Mouse (Mus musculus): ENCODE measurements at regions not wholly inside any gene's neighbourhood (a gene's known extent, or its start where the extent isn't known, plus 50 kb on each side); places are given as distances from the start of the nearest gene placed in this dataset. TPM values are rescaled to one million over a fixed set of nuclear protein-coding genes. Genes with fewer than 3 reads are reported as not detected.

GRCm38 (mm10) chr3:134146373-134147224, 89.7 kb upstream of the Cxxc4 start:
- 0 out of 2 replicates have a peak overlapping the region, but pooled peaks have one; percentile 16 for H3K27ac ChIP-seq (ENCODE audit: low read depth)
- peak; percentile 71 for DNase-seq (ENCODE audit: low spot score)
- WGBS = 16% methylated on average over 14 of the region's 14 CpGs
- H3K27me3 ChIP-seq (replicated peaks; ENCODE audit: control insufficient read depth, insufficient read depth, low read length) = no peaks in the 10 kb centered on the region
- H3K9me3 ChIP-seq (ENCODE audit: control insufficient read depth, low read length) = no peaks in the 10 kb centered on the region
- peak overlapping the region; percentile 49 for H3K4me2 ChIP-seq (ENCODE audit: low read length)
- H3K4me3 ChIP-seq (ENCODE audit: low read depth, low read length) = peak overlapping the region; percentile 24
- peaks cover 9% of the 10 kb centered on the region; the same call in 1 of the 2 replicates for H3K4me1 ChIP-seq (replicated peaks; ENCODE audit: control insufficient read depth, insufficient read depth, low read length)
- peak overlapping the region; percentile 29; the same call in 1 of the 2 replicates for H3K9ac ChIP-seq (ENCODE audit: low read length)
- ATAC-seq (replicated peaks; ENCODE audit: low FRiP score, low TSS enrichment, low read depth) = peak; percentile 82
- no peaks in the 10 kb centered on the region for H3K36me3 ChIP-seq (ENCODE audit: control insufficient read depth, insufficient read depth, low read length)

GRCm38 (mm10) chr3:134162288-134162687, 74.0 kb upstream of the Cxxc4 start:
- no peaks in the 10 kb centered on the region for H3K4me1 ChIP-seq (replicated peaks; ENCODE audit: control insufficient read depth, insufficient read depth, low read length)
- ATAC-seq (replicated peaks; ENCODE audit: low FRiP score, low TSS enrichment, low read depth) (no peak), DNase-seq (ENCODE audit: low spot score) (no peak)
- H3K9me3 ChIP-seq (ENCODE audit: control insufficient read depth, low read length) = no peaks in the 10 kb centered on the region
- H3K9ac ChIP-seq (ENCODE audit: low read length) = no peak overlapping the region
- no peak overlapping the region for H3K4me3 ChIP-seq (ENCODE audit: low read depth, low read length)
- H3K27me3 ChIP-seq (replicated peaks; ENCODE audit: control insufficient read depth, insufficient read depth, low read length) = no peaks in the 10 kb centered on the region
- no peak overlapping the region for H3K4me2 ChIP-seq (ENCODE audit: low read length)
- H3K36me3 ChIP-seq (ENCODE audit: control insufficient read depth, insufficient read depth, low read length) = no peaks in the 10 kb centered on the region
- H3K27ac ChIP-seq (ENCODE audit: low read depth) = no peak overlapping the region
- 83% methylated on average over 5 of the region's 5 CpGs for WGBS

DNA sequence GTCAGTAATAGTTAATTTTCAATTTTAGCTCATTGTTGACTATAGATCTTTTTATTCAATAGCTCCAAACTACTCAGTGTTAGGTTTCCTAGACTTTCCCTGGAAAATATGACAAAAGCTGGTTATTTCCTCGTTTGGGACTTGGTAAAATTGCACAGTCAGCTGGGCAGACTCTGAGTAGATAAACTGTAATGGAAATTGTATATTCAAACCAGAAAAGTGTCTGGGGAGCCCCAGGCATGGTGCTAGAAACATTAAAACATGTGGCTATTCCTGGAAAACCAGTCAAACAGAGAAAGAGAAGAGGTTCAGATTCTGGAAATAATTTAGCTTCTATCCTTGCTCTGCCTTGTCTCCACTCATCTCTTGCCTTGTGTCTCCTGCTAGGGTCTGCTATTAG, 66.4 kb upstream of the Cxxc4 start:
- Histone ChIP-seq H3K9ac (ENCODE audit: low read length) (no peak overlapping the region), H3K4me3 (ENCODE audit: low read depth, low read length) (no peak overlapping the region), H3K27ac (ENCODE audit: low read depth) (no peak overlapping the region), H3K27me3 (replicated peaks; ENCODE audit: control insufficient read depth, insufficient read depth, low read length) (no peaks in the 10 kb centered on the region), H3K9me3 (ENCODE audit: control insufficient read depth, low read length) (no peaks in the 10 kb centered on the region), H3K36me3 (ENCODE audit: control insufficient read depth, insufficient read depth, low read length) (no peaks in the 10 kb centered on the region), H3K4me2 (ENCODE audit: low read length) (no peak overlapping the region), H3K4me1 (replicated peaks; ENCODE audit: control insufficient read depth, insufficient read depth, low read length) (no peaks in the 10 kb centered on the region)
- no peak for DNase-seq (ENCODE audit: low spot score)
- ATAC-seq (replicated peaks; ENCODE audit: low FRiP score, low TSS enrichment, low read depth) = no peak
- WGBS = 33% methylated on average over 1 of the region's 1 CpGs

GRCm38 (mm10) chr3:134172357-134172756, 63.9 kb upstream of the Cxxc4 start:
- WGBS = 27% methylated on average over 3 of the region's 3 CpGs
- ATAC-seq (replicated peaks; ENCODE audit: low FRiP score, low TSS enrichment, low read depth) (no peak), DNase-seq (ENCODE audit: low spot score) (no peak)
- no peak overlapping the region for H3K4me3 ChIP-seq (ENCODE audit: low read depth, low read length)
- H3K4me1 ChIP-seq (replicated peaks; ENCODE audit: control insufficient read depth, insufficient read depth, low read length) = no peaks in the 10 kb centered on the region
- no peaks in the 10 kb centered on the region for H3K36me3 ChIP-seq (ENCODE audit: control insufficient read depth, insufficient read depth, low read length)
- H3K27me3 ChIP-seq (replicated peaks; ENCODE audit: control insufficient read depth, insufficient read depth, low read length) = no peaks in the 10 kb centered on the region
- no peak overlapping the region for H3K4me2 ChIP-seq (ENCODE audit: low read length)
- H3K27ac ChIP-seq (ENCODE audit: low read depth) = no peak overlapping the region
- no peak overlapping the region for H3K9ac ChIP-seq (ENCODE audit: low read length)
- no peaks in the 10 kb centered on the region for H3K9me3 ChIP-seq (ENCODE audit: control insufficient read depth, low read length)

DNA sequence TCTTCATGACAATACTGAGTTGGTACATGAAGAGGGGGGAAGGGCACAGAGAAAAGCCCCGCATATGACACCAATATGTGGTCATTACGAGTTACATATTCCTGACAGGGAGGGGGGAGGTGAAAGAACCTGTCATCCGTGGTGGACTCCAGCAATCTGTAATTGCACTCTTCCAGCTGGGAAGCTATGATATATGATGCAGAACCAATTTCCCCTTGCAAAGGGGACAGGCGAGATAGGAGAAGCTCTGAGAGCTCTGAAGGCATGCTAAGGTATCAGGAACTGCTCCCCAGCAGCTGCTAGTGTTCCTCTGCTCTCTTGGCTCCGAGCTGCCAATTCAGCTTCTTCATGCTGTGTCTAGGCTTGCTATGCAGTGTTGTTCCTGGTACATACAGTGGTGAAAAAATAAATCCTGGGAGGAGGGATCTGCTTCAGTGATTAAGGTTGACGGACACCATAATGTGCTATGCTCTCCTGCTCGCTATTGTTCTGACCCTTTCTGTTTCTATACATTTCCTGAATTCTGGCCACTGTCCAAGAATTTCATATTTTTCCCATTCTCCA, 57.7 kb upstream of the Cxxc4 start:
- Histone ChIP-seq H3K9ac (ENCODE audit: low read length) (no peak overlapping the region), H3K27me3 (replicated peaks; ENCODE audit: control insufficient read depth, insufficient read depth, low read length) (no peaks in the 10 kb centered on the region), H3K4me3 (ENCODE audit: low read depth, low read length) (no peak overlapping the region), H3K4me2 (ENCODE audit: low read length) (no peak overlapping the region), H3K27ac (ENCODE audit: low read depth) (no peak overlapping the region), H3K36me3 (ENCODE audit: control insufficient read depth, insufficient read depth, low read length) (no peaks in the 10 kb centered on the region), H3K4me1 (replicated peaks; ENCODE audit: control insufficient read depth, insufficient read depth, low read length) (no peaks in the 10 kb centered on the region), H3K9me3 (ENCODE audit: control insufficient read depth, low read length) (no peaks in the 10 kb centered on the region)
- 73% methylated on average over 7 of the region's 7 CpGs for WGBS
- ATAC-seq (replicated peaks; ENCODE audit: low FRiP score, low TSS enrichment, low read depth) = no peak
- no peak for DNase-seq (ENCODE audit: low spot score)

DNA sequence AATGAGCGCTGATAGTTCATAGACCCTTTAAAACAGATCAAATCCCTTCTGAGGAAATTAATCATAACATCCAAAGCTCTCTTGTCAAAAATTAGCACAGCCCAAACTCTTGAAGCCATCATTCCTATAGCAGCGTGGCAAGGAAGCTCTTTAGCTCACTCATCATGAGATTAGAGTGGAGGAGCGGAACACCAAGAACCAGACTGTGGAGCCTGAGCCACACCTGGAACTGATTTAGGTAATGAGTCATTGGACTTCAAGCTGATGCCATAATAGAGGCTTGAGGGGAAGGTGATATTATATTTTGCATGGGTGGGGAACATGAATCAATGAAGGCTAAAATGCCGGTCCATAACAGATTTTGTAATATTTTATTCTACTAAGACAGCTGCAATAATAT, 52.2 kb upstream of the Cxxc4 start:
- ATAC-seq (replicated peaks; ENCODE audit: low FRiP score, low TSS enrichment, low read depth) (no peak), DNase-seq (ENCODE audit: low spot score) (no peak)
- Histone ChIP-seq H3K9me3 (ENCODE audit: control insufficient read depth, low read length) (no peaks in the 10 kb centered on the region), H3K9ac (ENCODE audit: low read length) (no peak overlapping the region), H3K4me2 (ENCODE audit: low read length) (no peak overlapping the region), H3K27me3 (replicated peaks; ENCODE audit: control insufficient read depth, insufficient read depth, low read length) (no peaks in the 10 kb centered on the region), H3K36me3 (ENCODE audit: control insufficient read depth, insufficient read depth, low read length) (no peaks in the 10 kb centered on the region), H3K4me3 (ENCODE audit: low read depth, low read length) (no peak overlapping the region), H3K27ac (ENCODE audit: low read depth) (no peak overlapping the region), H3K4me1 (replicated peaks; ENCODE audit: control insufficient read depth, insufficient read depth, low read length) (no peaks in the 10 kb centered on the region)
- WGBS = 91% methylated on average over 4 of the region's 4 CpGs

Small RNA genes lying in the stretch of these regions (microRNA-seq; reads per million reads assigned to microRNA genes)
- gene Gm44361 = not detected

Data from intestine, embryonic 14.5 days (tissue).